Mouse (Mus musculus): Measurements from ENCODE around the gene Slc22a27. TPM values are rescaled to one million over a fixed set of nuclear protein-coding genes. Genes with fewer than 3 reads are reported as not detected.
"Not testable (repeated sequence)": the region's sequence is repeated elsewhere in the genome, so short reads cannot be mapped to it uniquely, and the experiment has no call there.

Gene Slc22a27
- polyA plus RNA-seq (2015; fragmentation: Nextera tagmentation; extraction: Ambion mirVana), result 0.06 TPM in 1 of 2 replicates, not detected in the other

DNA sequence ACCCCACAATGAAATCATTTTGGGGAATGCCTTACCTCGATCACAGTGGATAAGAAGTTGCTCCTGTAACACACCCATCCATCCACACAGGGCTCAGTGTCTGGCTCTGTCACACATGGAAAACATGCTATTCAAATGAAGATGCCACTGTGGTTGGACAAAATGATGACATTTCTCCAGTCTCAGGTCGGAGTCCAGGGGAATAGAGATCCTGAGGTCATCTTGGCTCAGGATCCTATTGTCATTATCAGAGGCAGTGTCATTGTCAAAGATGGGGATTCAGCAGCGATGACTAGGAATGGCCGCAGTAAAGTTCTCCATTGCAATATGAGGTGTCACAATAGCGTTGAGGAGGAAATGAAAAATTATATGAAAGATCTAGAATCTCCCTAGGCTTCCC, at the start of gene Slc22a27:
Gene Slc22a27 (minus strand): TSS at position 101 of the 400 bp plus-strand sequence.
- not testable (repeated sequence) for H3K9ac ChIP-seq; H3K27me3 ChIP-seq (replicated peaks); H3K4me1 ChIP-seq (replicated peaks); H3K36me3 ChIP-seq; H3K27ac ChIP-seq; H3K9me3 ChIP-seq; H3K4me3 ChIP-seq (replicated peaks); H3K4me2 ChIP-seq (replicated peaks); ATAC-seq
- 68% methylated on average over 5 of the region's 5 CpGs for WGBS

DNA sequence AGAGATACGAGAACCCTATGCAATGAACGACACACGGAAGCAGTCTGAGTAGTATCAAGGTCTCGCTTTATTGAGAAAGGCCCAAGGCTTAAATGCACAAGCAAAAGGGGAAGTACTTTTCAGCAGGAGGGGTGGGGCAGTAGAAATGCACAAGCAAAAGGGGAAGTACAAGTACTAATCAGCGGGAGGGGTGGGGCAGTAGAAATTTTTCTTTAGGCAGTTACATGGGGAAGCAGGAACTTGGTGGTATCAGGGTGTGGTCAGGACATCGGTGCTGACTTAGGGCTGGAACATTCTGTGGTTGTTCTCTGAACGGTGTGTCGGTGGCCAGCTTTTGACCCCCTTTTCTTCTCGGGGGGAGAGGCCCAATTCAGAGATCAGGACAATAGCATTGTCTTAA, 45.8 kb upstream of the Slc22a27 start:
- H3K4me3 ChIP-seq (replicated peaks); H3K4me2 ChIP-seq (replicated peaks); H3K27ac ChIP-seq; H3K36me3 ChIP-seq; ATAC-seq; H3K4me1 ChIP-seq (replicated peaks); H3K9me3 ChIP-seq; H3K9ac ChIP-seq; H3K27me3 ChIP-seq (replicated peaks): not testable (repeated sequence)
- 92% methylated on average over 9 of the region's 9 CpGs for WGBS

GRCm38 (mm10) chr19:8009086-8009485, 43.3 kb upstream of the Slc22a27 start:
- not testable (repeated sequence) for H3K4me1 ChIP-seq (replicated peaks); H3K4me2 ChIP-seq (replicated peaks); H3K27ac ChIP-seq; H3K9me3 ChIP-seq; H3K36me3 ChIP-seq; ATAC-seq; H3K4me3 ChIP-seq (replicated peaks); H3K27me3 ChIP-seq (replicated peaks); H3K9ac ChIP-seq
- WGBS, result 91% methylated on average over 6 of the region's 6 CpGs

DNA sequence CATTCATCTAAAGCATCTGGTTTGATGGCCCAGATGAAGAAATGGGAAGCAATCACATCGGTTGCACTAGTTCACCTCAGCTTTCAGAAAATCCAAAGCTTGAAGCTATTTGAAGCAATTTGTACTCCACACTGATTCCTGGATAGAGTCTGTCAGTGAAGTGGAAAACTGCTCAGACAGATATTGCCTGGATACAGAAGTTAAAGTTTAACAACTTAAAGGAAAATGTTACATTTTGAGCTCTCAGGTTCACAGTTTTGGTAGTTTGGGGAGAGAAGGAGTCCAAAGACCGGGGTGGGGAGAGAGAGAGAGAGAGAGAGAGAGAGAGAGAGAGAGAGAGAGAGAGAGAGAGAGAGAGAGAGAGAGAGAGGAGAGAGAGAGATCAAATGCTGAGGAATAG, 2.9 kb upstream of the Slc22a27 start:
- no peak overlapping the region for H3K4me2 ChIP-seq (replicated peaks)
- H3K9ac ChIP-seq, result no peak overlapping the region
- no peak overlapping the region for H3K27ac ChIP-seq
- whole genome bisulfite sequencing, result 68% methylated on average over 2 of the region's 2 CpGs
- no peaks in the 10 kb centered on the region for H3K9me3 ChIP-seq
- H3K27me3 ChIP-seq (replicated peaks), result no peaks in the 10 kb centered on the region
- no peaks in the 10 kb centered on the region for H3K4me1 ChIP-seq (replicated peaks)
- H3K4me3 ChIP-seq (replicated peaks), result no peak overlapping the region
- no peaks in the 10 kb centered on the region for H3K36me3 ChIP-seq
- ATAC-seq, result no peak

- not testable (repeated sequence) for H3K9me3 ChIP-seq; ATAC-seq; H3K9ac ChIP-seq; H3K36me3 ChIP-seq; H3K27me3 ChIP-seq (replicated peaks); H3K4me1 ChIP-seq (replicated peaks); H3K4me2 ChIP-seq (replicated peaks); H3K27ac ChIP-seq; H3K4me3 ChIP-seq (replicated peaks)
- WGBS, result 32% methylated on average over 1 of the region's 1 CpGs
Measured at GRCm38 (mm10) chr19:7966550-7966949, 723 bp upstream of the Slc22a27 start.

DNA sequence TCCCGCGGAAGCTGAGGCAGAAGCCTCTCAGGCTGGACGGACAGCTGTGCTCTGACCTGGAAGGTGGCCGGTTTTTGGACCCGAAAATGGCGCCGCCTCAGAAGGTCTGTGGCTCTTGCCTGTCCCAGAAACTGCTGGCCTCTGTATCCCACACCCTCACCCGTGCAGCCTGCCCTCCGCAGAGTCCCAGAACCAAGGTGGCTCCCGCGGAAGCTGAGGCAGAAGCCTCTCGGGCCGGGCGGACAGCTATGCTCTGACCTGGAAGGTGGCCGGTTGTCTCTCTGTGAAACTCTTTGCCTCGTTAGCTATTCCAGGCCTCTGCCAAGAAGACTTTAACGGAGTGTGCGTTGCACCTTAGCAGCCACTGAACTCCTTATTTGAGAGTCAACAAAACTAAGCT, 26.4 kb downstream of the Slc22a27 start:
- H3K36me3 ChIP-seq; H3K27me3 ChIP-seq (replicated peaks); H3K4me3 ChIP-seq (replicated peaks); H3K9me3 ChIP-seq; H3K9ac ChIP-seq; H3K27ac ChIP-seq; H3K4me1 ChIP-seq (replicated peaks); ATAC-seq; H3K4me2 ChIP-seq (replicated peaks): not testable (repeated sequence)
- 88% methylated on average over 18 of the region's 18 CpGs for WGBS

DNA sequence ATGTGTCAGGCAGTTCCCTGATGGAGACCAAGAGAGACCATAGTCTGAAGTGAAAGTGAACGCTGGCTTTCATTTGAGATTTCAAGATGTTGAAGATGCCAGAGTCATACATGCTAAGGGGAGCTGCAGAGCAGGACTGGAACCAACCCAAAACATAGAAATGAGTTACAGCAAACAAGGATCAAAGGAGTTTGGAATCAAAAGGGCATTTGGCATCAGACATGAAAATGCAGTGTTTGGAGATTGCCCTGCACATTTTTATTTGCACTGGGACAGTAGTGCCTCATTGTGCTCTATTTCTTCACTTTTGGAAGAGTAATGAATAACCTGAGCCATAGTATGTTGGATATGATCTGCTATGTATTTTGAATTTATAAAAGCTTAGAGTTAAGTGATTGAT, 89.2 kb downstream of the Slc22a27 start:
- Histone ChIP-seq H3K27ac (no peak overlapping the region), H3K9ac (no peak overlapping the region), H3K4me3 (replicated peaks) (no peak overlapping the region), H3K4me2 (replicated peaks) (no peak overlapping the region), H3K36me3 (no peaks in the 10 kb centered on the region), H3K9me3 (no peaks in the 10 kb centered on the region), H3K4me1 (replicated peaks) (no peaks in the 10 kb centered on the region), H3K27me3 (replicated peaks) (no peaks in the 10 kb centered on the region)
- 86% methylated on average over 1 of the region's 1 CpGs for WGBS
- no peak for ATAC-seq

GRCm38 (mm10) chr19:7829851-7830250, 136.0 kb downstream of the Slc22a27 start:
- no peaks in the 10 kb centered on the region for H3K27me3 ChIP-seq (replicated peaks)
- H3K4me3 ChIP-seq (replicated peaks), result no peak overlapping the region
- H3K4me1 ChIP-seq (replicated peaks), result no peaks in the 10 kb centered on the region
- ATAC-seq, result no peak
- no peak overlapping the region for H3K9ac ChIP-seq
- no peak overlapping the region for H3K4me2 ChIP-seq (replicated peaks)
- no peaks in the 10 kb centered on the region for H3K36me3 ChIP-seq
- no peak overlapping the region for H3K27ac ChIP-seq
- 65% methylated on average over 2 of the region's 2 CpGs for WGBS
- no peaks in the 10 kb centered on the region for H3K9me3 ChIP-seq

Other genes starting within 250 kb of the Slc22a27 start
- gene Slc22a26, start 163.4 kb downstream of the Slc22a27 start, polyA plus RNA-seq (2015; fragmentation: Nextera tagmentation; extraction: Ambion mirVana), result not detected in 2 replicates
- not detected in 2 replicates for gene Slc22a28, start 166.0 kb upstream of the Slc22a27 start, polyA plus RNA-seq (2015; fragmentation: Nextera tagmentation; extraction: Ambion mirVana)